ENCODE assay signal across 15 mouse cellular contexts in genomic region chr13:97899604-97900379, GRCm38 (mm10).
DNase-seq lines count a peak whose midpoint lies in the region; ATAC-seq and TF ChIP-seq lines count a peak whose summit lies in the region.
"Had no signal": no experiment of that assay in that cellular context is flagged by ENCODE, and none has a peak within 500 bp of the region (broad histone marks: within the 10 kb centered on the region; RNA-seq: fewer than 3 reads in every experiment).

No protein-coding gene starts in this region.

- no peak overlapping the region for H3K4me3 ChIP-seq in left cerebral cortex, adult 2 months
- no peak overlapping the region for H3K4me3 ChIP-seq in embryonic facial prominence, embryonic 10.5 days
- no peak overlapping the region for H3K4me3 ChIP-seq in hindbrain, embryonic 14.5 days (replicated peaks; ENCODE audit: low read length)
- H3K4me3 ChIP-seq in neural tube, embryonic 14.5 days (ENCODE audit: low read depth, low read length) = no peak overlapping the region
- H3K4me3 ChIP-seq: embryonic facial prominence, embryonic 15.5 days had no signal

- H3K4me2 ChIP-seq in hindbrain, embryonic 14.5 days (replicated peaks) = no peak overlapping the region
- no peak overlapping the region for H3K4me2 ChIP-seq in neural tube, embryonic 14.5 days (ENCODE audit: low read depth, low read length)
- H3K4me2 ChIP-seq: embryonic facial prominence, embryonic 15.5 days had no signal

- H3K27ac ChIP-seq in left cerebral cortex, adult 2 months = peak overlapping the region; percentile 61
- H3K27ac ChIP-seq in embryonic facial prominence, embryonic 10.5 days (replicated peaks) = 0 out of 2 replicates have a peak overlapping the region, but pooled peaks have one; percentile 5
- peak overlapping the region; percentile 85 for H3K27ac ChIP-seq in hindbrain, embryonic 14.5 days
- H3K27ac ChIP-seq in neural tube, embryonic 14.5 days (ENCODE audit: low read depth, low read length) = peak overlapping the region; percentile 75
- H3K27ac ChIP-seq: embryonic facial prominence, embryonic 15.5 days had no signal

- TF ChIP-seq CTCF in left cerebral cortex, adult 2 months (IDR thresholded peaks at IDR 0.05) = no peak

- intact Hi-C loops in left cerebral cortex, adult 2 months (cut with DNase I) = no loop called here

- no peaks in the 10 kb centered on the region for H3K36me3 ChIP-seq in embryonic facial prominence, embryonic 10.5 days (replicated peaks)
- no peaks in the 10 kb centered on the region for H3K36me3 ChIP-seq in hindbrain, embryonic 14.5 days (replicated peaks; ENCODE audit: control insufficient read depth, insufficient read depth)
- H3K36me3 ChIP-seq in neural tube, embryonic 14.5 days (ENCODE audit: control insufficient read depth, insufficient read depth, low read length) = no peaks in the 10 kb centered on the region
- H3K36me3 ChIP-seq: embryonic facial prominence, embryonic 15.5 days had no signal

- 88% methylated on average over 14 of the region's 14 CpGs for WGBS in embryonic facial prominence, embryonic 10.5 days
- 35% methylated on average over 14 of the region's 14 CpGs for WGBS in hindbrain, embryonic 14.5 days
- WGBS in neural tube, embryonic 14.5 days = 47% methylated on average over 14 of the region's 14 CpGs

- H3K9me3 ChIP-seq in embryonic facial prominence, embryonic 10.5 days = no peaks in the 10 kb centered on the region
- H3K9me3 ChIP-seq in hindbrain, embryonic 14.5 days (ENCODE audit: control insufficient read depth, low read length) = no peaks in the 10 kb centered on the region
- H3K9me3 ChIP-seq in neural tube, embryonic 14.5 days (ENCODE audit: control insufficient read depth, low read length) = no peaks in the 10 kb centered on the region
- H3K9me3 ChIP-seq: embryonic facial prominence, embryonic 15.5 days had no signal

- peak; percentile 67 for ATAC-seq in hindbrain, embryonic 14.5 days (ENCODE audit: low FRiP score)
- ATAC-seq in neural tube, embryonic 14.5 days (ENCODE audit: low read depth) = peak; percentile 54; the same call in 1 of the 2 replicates
- ATAC-seq: intestine, postnatal 0 days had no signal

- 0 out of 2 replicates have a peak, but pooled peaks cover 4% of the 10 kb centered on the region for H3K27me3 ChIP-seq in embryonic facial prominence, embryonic 10.5 days (replicated peaks; ENCODE audit: low read depth, poor library complexity, severe bottlenecking)
- no peaks in the 10 kb centered on the region for H3K27me3 ChIP-seq in hindbrain, embryonic 14.5 days (ENCODE audit: control insufficient read depth, insufficient read depth, low read length)
- H3K27me3 ChIP-seq in neural tube, embryonic 14.5 days (ENCODE audit: control insufficient read depth, insufficient read depth, low read length) = no peaks in the 10 kb centered on the region
- H3K27me3 ChIP-seq: embryonic facial prominence, embryonic 15.5 days had no signal

- peak overlapping the region; percentile 35; the same call in 1 of the 2 replicates for H3K9ac ChIP-seq in hindbrain, embryonic 14.5 days
- no peak overlapping the region for H3K9ac ChIP-seq in neural tube, embryonic 14.5 days (replicated peaks; ENCODE audit: low read depth, low read length)
- H3K9ac ChIP-seq: embryonic facial prominence, embryonic 15.5 days had no signal

- peaks cover 15% of the 10 kb centered on the region for H3K4me1 ChIP-seq in embryonic facial prominence, embryonic 10.5 days
- H3K4me1 ChIP-seq in hindbrain, embryonic 14.5 days (replicated peaks; ENCODE audit: control insufficient read depth, insufficient read depth, low read length) = peaks cover 19% of the 10 kb centered on the region
- H3K4me1 ChIP-seq in neural tube, embryonic 14.5 days (ENCODE audit: control insufficient read depth, insufficient read depth, low read length) = peaks cover 16% of the 10 kb centered on the region

- no peak for DNase-seq in left cerebral cortex, adult 2 months (ENCODE audit: extremely low spot score in 1 of 2, low spot score in 2 of 2)
- no peak for DNase-seq in left cerebral cortex, adult 8-10 months (ENCODE audit: low spot score in 2 of 2)
- DNase-seq in embryonic facial prominence, embryonic 10.5 days (ENCODE audit: low spot score) = no peak
- DNase-seq in hindbrain, embryonic 14.5 days (ENCODE audit: low spot score) = peak; percentile 53
- no peak for DNase-seq in kidney, adult 9 months
- no peak for DNase-seq in gastrocnemius, postnatal 4 days (ENCODE audit: low spot score in 2 of 2)
- DNase-seq: adrenal gland, postnatal 25 days; cerebellum, postnatal 36 days; heart, postnatal 14 days; kidney, postnatal 36 days; lung, adult 18-20 months; thymus, postnatal 4 days had no signal

Comparison
In these comparisons a context has a peak if more than half of its experiments do, and no peak if none do; other contexts are left out.
1. H3K27ac ChIP-seq: peak in every context shown above with its lines; median percentile 85 in hindbrain, embryonic 14.5 days; 75 in neural tube, embryonic 14.5 days; 61 in left cerebral cortex, adult 2 months; 5 in embryonic facial prominence, embryonic 10.5 days.